Mouse (Mus musculus): ENCODE data around the gene Adra2a. TPM values are rescaled to one million over a fixed set of nuclear protein-coding genes. Genes with fewer than 3 reads are reported as not detected.

Gene Adra2a
- polyA plus RNA-seq, 1 experiment from 2014 or later = 4.1 TPM

DNA sequence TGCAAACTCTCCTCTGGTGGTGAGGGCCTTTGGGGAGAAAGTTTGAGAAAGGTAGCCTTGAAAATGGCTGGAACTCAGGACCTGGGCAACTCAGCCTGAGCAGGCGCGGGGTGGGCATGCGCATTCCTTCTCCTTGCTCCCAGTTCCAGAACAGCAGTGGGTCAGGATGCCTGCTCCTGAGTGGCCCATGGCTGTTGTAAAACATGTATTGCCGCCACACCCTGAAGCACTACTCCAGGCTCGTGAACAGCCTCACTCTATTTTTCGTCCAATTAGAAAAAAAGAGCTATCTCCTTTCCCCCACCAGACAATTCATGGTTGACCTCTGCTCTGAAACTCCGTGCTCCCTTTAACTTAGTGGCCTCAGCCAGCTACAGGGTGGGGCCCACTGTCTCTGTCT is 24.5 kb downstream of the Adra2a start:
- no peak overlapping the region for H3K9ac ChIP-seq (replicated peaks; ENCODE audit: low read length)
- H3K4me3 ChIP-seq (replicated peaks; ENCODE audit: low read depth, low read length) = no peak overlapping the region
- H3K4me1 ChIP-seq (ENCODE audit: control insufficient read depth, insufficient read depth, low read length) = no peaks in the 10 kb centered on the region
- DNase-seq (no peak), ATAC-seq (ENCODE audit: low FRiP score, low TSS enrichment) (no peak)
- no peaks in the 10 kb centered on the region for H3K27me3 ChIP-seq (ENCODE audit: control insufficient read depth, insufficient read depth, low read length)
- no peak overlapping the region for H3K4me2 ChIP-seq (ENCODE audit: low read length)
- no peak overlapping the region for H3K27ac ChIP-seq (replicated peaks; ENCODE audit: low read depth, low read length)
- no peaks in the 10 kb centered on the region for H3K36me3 ChIP-seq (ENCODE audit: control insufficient read depth, insufficient read depth, low read length)
- 89% methylated on average over 7 of the region's 7 CpGs for WGBS
- H3K9me3 ChIP-seq (ENCODE audit: control insufficient read depth, low read length) = no peaks in the 10 kb centered on the region

DNA sequence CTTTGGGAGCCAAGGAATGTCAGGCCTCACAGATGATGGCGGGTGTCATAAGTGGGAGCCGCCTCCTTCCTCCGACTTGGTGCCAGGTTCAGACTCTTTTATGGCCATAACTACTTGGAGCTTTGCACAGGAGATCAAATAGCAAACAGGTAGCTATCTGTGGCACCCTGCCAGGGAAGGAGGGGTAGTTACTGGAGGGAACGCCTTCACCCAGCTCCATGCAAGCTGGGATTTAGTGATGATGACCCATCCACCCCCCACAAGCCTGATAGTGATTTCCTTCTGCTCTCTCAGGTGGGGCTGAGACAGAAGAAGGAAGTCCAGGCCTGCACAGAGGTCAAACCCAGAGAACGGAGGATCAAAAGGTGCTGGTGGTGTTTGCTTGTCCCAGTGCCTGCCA is 26.6 kb downstream of the Adra2a start:
- 90% methylated on average over 5 of the region's 5 CpGs for WGBS
- Histone ChIP-seq H3K9ac (replicated peaks; ENCODE audit: low read length) (no peak overlapping the region), H3K4me1 (ENCODE audit: control insufficient read depth, insufficient read depth, low read length) (no peaks in the 10 kb centered on the region), H3K4me2 (ENCODE audit: low read length) (no peak overlapping the region), H3K27me3 (ENCODE audit: control insufficient read depth, insufficient read depth, low read length) (no peaks in the 10 kb centered on the region), H3K9me3 (ENCODE audit: control insufficient read depth, low read length) (no peaks in the 10 kb centered on the region), H3K4me3 (replicated peaks; ENCODE audit: low read depth, low read length) (no peak overlapping the region), H3K27ac (replicated peaks; ENCODE audit: low read depth, low read length) (no peak overlapping the region), H3K36me3 (ENCODE audit: control insufficient read depth, insufficient read depth, low read length) (no peaks in the 10 kb centered on the region)
- DNase-seq (no peak), ATAC-seq (ENCODE audit: low FRiP score, low TSS enrichment) (no peak)

DNA sequence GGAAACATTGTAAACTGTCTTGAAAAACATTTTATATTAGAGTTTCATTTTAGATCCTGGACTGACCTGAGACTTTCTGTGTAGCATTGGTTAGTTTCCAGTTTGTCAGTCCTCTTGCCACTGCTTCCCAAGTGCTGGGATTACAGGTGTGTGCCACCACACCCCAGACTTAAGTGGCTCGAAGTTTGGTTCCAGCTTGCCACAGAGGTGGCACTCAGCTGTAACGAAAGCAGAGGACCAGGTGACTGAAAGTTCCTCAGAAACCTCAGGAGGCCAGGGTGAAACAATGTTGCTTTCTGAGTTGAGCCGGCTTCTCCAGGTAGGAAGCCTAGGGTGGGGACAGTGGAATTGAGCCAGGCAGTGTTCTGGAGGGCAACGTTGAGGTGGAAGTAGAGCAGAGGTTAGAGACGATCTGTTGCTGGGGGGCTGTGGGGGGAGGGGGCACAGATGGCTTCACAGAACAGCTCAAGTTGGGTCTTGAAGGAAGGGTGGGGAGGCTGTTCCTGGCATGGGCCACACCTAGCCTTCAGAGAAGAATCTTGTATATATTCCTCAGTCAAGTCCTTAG is 28.4 kb downstream of the Adra2a start:
- no peak overlapping the region for H3K9ac ChIP-seq (replicated peaks; ENCODE audit: low read length)
- H3K4me2 ChIP-seq (ENCODE audit: low read length) = no peak overlapping the region
- H3K4me1 ChIP-seq (ENCODE audit: control insufficient read depth, insufficient read depth, low read length) = no peaks in the 10 kb centered on the region
- no peaks in the 10 kb centered on the region for H3K27me3 ChIP-seq (ENCODE audit: control insufficient read depth, insufficient read depth, low read length)
- H3K4me3 ChIP-seq (replicated peaks; ENCODE audit: low read depth, low read length) = no peak overlapping the region
- H3K9me3 ChIP-seq (ENCODE audit: control insufficient read depth, low read length) = no peaks in the 10 kb centered on the region
- no peaks in the 10 kb centered on the region for H3K36me3 ChIP-seq (ENCODE audit: control insufficient read depth, insufficient read depth, low read length)
- DNase-seq (no peak), ATAC-seq (ENCODE audit: low FRiP score, low TSS enrichment) (no peak)
- 85% methylated on average over 5 of the region's 5 CpGs for WGBS
- no peak overlapping the region for H3K27ac ChIP-seq (replicated peaks; ENCODE audit: low read depth, low read length)

DNA sequence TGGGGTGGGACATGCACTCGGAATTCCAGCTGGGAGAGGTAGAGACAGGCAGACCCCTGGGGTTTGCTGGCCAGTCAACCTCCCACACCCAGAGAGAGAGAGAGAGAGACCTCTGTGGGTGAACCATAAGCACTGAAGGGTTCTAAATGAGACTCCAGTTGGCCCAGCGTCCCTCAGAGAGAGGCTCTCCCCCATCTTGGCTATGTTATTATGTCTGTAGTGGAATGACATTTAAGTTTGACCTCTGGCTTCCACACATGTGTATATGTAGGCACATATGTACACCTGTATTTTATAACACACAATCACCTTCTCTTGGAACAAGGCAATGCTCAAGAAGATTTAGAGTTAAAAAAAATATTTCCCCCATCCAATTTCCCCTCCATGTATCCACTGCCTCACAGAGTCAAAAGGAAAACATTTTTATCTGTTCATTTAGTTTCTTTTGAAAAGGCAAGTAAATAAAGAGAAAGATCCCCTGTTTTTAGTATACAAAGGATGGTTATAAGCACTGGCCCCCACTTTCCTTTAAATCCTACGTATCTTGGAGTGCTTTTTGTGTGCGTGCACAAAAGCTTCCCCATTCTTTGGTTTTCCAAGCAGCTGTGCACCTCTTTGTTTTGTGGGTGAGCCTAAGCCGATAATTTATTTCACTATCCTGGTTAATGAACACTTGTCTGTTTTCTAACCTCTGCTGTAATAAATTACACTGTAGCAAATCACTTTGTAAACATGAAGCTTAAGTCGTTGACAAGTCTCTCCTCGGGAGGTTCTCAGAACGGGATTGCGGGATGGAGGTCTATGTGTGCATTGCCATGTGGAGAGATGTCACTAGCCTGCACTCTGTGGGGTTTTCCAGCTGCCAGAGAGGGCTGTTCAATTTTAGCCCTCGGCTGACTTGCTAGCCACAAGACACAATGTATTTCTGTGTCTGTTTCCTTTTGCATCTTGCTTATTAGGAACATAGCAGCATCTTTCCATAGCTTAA is 32.7 kb downstream of the Adra2a start:
- H3K9ac ChIP-seq (replicated peaks; ENCODE audit: low read length) = no peak overlapping the region
- peak; percentile 29 for DNase-seq
- no peaks in the 10 kb centered on the region for H3K36me3 ChIP-seq (ENCODE audit: control insufficient read depth, insufficient read depth, low read length)
- H3K4me3 ChIP-seq (replicated peaks; ENCODE audit: low read depth, low read length) = no peak overlapping the region
- no peak overlapping the region for H3K4me2 ChIP-seq (ENCODE audit: low read length)
- no peak for ATAC-seq (ENCODE audit: low FRiP score, low TSS enrichment)
- no peak overlapping the region for H3K27ac ChIP-seq (replicated peaks; ENCODE audit: low read depth, low read length)
- H3K27me3 ChIP-seq (ENCODE audit: control insufficient read depth, insufficient read depth, low read length) = no peaks in the 10 kb centered on the region
- no peaks in the 10 kb centered on the region for H3K4me1 ChIP-seq (ENCODE audit: control insufficient read depth, insufficient read depth, low read length)
- WGBS = 25% methylated on average over 10 of the region's 10 CpGs
- H3K9me3 ChIP-seq (ENCODE audit: control insufficient read depth, low read length) = no peaks in the 10 kb centered on the region

DNA sequence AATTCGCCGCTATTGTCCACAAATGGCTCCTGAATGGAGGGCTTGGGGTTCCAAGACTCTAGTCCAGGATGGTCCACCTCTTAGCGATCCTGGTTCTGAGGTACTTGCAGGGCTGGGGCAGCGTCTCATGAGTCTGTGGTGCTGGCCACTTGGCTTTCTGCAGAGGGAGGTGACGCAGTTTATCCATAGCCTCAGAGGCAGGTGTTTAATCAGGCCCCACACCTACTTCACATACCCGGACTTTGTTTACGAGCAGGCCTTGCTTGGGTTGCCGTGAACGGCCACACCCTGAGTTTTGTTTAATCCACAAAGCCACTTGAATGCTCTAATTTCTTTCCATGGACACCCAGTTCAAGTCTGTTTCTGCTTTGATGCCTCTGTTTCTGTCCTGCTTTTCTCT is 37.4 kb downstream of the Adra2a start:
- Histone ChIP-seq H3K9me3 (ENCODE audit: control insufficient read depth, low read length) (no peaks in the 10 kb centered on the region), H3K27ac (replicated peaks; ENCODE audit: low read depth, low read length) (no peak overlapping the region), H3K27me3 (ENCODE audit: control insufficient read depth, insufficient read depth, low read length) (no peaks in the 10 kb centered on the region), H3K4me2 (ENCODE audit: low read length) (no peak overlapping the region), H3K9ac (replicated peaks; ENCODE audit: low read length) (no peak overlapping the region), H3K36me3 (ENCODE audit: control insufficient read depth, insufficient read depth, low read length) (no peaks in the 10 kb centered on the region), H3K4me3 (replicated peaks; ENCODE audit: low read depth, low read length) (no peak overlapping the region), H3K4me1 (ENCODE audit: control insufficient read depth, insufficient read depth, low read length) (no peaks in the 10 kb centered on the region)
- 91% methylated on average over 9 of the region's 9 CpGs for WGBS
- ATAC-seq (ENCODE audit: low FRiP score, low TSS enrichment) (no peak), DNase-seq (no peak)

DNA sequence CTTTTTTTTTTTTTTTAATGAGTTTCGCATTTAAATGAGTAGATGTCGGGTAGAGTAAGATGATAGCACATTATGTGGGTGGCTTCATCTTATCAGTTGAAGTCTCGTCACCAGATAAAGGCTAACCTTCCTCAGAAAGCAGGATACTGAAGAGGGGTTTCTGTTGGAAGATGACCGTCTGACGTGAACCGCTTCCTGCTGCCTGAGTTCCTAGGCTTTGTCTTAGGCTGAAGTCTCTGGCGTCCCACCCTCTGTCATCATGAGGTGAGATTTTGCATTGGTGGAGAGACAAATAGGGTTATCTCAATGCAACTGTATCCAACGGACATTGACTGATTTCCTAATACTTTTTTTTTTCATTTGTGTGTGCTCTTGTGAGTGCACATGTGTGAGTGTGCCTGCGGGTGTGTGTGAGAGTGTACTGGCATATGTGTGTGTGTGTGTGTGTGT is 37.8 kb downstream of the Adra2a start:
- Histone ChIP-seq H3K4me3 (replicated peaks; ENCODE audit: low read depth, low read length) (no peak overlapping the region), H3K4me1 (ENCODE audit: control insufficient read depth, insufficient read depth, low read length) (no peaks in the 10 kb centered on the region), H3K27me3 (ENCODE audit: control insufficient read depth, insufficient read depth, low read length) (no peaks in the 10 kb centered on the region), H3K36me3 (ENCODE audit: control insufficient read depth, insufficient read depth, low read length) (no peaks in the 10 kb centered on the region), H3K9ac (replicated peaks; ENCODE audit: low read length) (no peak overlapping the region), H3K27ac (replicated peaks; ENCODE audit: low read depth, low read length) (no peak overlapping the region), H3K4me2 (ENCODE audit: low read length) (no peak overlapping the region), H3K9me3 (ENCODE audit: control insufficient read depth, low read length) (no peaks in the 10 kb centered on the region)
- no peak for ATAC-seq (ENCODE audit: low FRiP score, low TSS enrichment)
- DNase-seq = no peak
- 90% methylated on average over 9 of the region's 9 CpGs for WGBS

DNA sequence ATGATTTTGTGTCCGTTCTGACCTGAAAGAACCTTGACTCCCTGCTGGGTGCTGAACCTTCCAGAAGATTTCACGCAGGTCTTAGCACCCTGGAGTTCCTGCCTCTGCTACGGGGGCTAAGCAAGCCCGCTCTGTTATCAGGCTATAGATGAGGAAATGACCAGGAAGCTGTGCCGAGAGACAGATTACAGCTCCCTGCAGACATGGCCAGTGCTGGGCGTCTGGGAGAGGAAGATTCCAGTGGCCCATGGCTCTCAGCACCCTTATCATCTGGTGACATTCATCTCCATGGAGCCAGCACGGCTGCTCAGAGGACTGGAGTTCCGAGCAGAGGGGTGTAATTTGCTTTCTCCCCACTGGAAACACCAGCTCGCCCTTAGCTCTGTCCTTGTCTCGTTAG is 43.4 kb downstream of the Adra2a start:
- Histone ChIP-seq H3K4me2 (ENCODE audit: low read length) (no peak overlapping the region), H3K9ac (replicated peaks; ENCODE audit: low read length) (no peak overlapping the region), H3K27me3 (ENCODE audit: control insufficient read depth, insufficient read depth, low read length) (no peaks in the 10 kb centered on the region), H3K36me3 (ENCODE audit: control insufficient read depth, insufficient read depth, low read length) (no peaks in the 10 kb centered on the region), H3K4me1 (ENCODE audit: control insufficient read depth, insufficient read depth, low read length) (no peaks in the 10 kb centered on the region), H3K27ac (replicated peaks; ENCODE audit: low read depth, low read length) (no peak overlapping the region), H3K4me3 (replicated peaks; ENCODE audit: low read depth, low read length) (no peak overlapping the region), H3K9me3 (ENCODE audit: control insufficient read depth, low read length) (no peaks in the 10 kb centered on the region)
- WGBS = 83% methylated on average over 10 of the region's 10 CpGs
- DNase-seq (no peak), ATAC-seq (ENCODE audit: low FRiP score, low TSS enrichment) (no peak)

DNA sequence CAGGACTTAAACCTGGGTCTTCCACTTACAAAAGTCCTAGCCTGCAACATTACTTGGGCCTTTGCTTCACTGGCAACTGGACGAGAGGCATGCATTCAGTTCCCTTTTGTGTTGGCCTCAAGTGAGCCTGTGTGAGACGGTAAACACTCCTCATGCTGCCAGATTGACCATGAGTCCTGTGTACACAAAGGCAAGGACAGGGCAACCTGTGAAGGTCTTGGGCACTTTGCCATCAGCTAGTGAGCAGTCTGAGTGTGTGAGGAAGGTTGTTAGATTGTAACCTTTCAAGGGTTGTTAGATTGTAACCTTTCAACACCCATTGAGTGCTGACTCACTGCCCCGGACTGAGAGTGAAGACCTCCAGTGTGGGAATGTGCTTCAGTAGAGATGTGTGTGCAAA is 49.6 kb downstream of the Adra2a start:
- no peak overlapping the region for H3K4me2 ChIP-seq (ENCODE audit: low read length)
- no peak overlapping the region for H3K9ac ChIP-seq (replicated peaks; ENCODE audit: low read length)
- no peak overlapping the region for H3K27ac ChIP-seq (replicated peaks; ENCODE audit: low read depth, low read length)
- H3K9me3 ChIP-seq (ENCODE audit: control insufficient read depth, low read length) = no peaks in the 10 kb centered on the region
- ATAC-seq (ENCODE audit: low FRiP score, low TSS enrichment) = no peak
- no peak overlapping the region for H3K4me3 ChIP-seq (replicated peaks; ENCODE audit: low read depth, low read length)
- 0 out of 2 replicates have a peak, but pooled peaks cover 6% of the 10 kb centered on the region for H3K4me1 ChIP-seq (ENCODE audit: control insufficient read depth, insufficient read depth, low read length)
- 92% methylated on average over 3 of the region's 3 CpGs for WGBS
- H3K27me3 ChIP-seq (ENCODE audit: control insufficient read depth, insufficient read depth, low read length) = no peaks in the 10 kb centered on the region
- H3K36me3 ChIP-seq (ENCODE audit: control insufficient read depth, insufficient read depth, low read length) = no peaks in the 10 kb centered on the region
- DNase-seq = no peak

DNA sequence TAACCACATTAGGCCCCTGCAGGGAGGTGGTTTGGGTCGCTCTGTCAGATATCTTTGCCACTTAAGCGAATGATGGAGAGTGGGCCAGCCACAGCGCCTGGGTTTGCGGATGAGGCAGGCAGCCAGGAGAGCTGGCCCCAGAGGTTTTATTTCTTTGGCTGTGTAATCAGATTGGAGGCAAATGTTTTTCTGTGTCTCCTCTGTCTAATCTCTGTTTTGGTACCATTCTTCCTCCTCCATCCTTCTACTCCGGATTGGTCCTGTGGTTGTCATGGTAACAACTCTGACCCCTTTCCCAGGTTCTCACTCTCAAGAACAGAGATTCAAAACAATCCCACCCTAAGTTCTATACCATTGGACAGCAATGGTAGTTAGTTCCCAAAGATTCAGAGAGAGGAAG is 51.8 kb downstream of the Adra2a start:
- Histone ChIP-seq H3K9me3 (ENCODE audit: control insufficient read depth, low read length) (no peaks in the 10 kb centered on the region), H3K27me3 (ENCODE audit: control insufficient read depth, insufficient read depth, low read length) (no peaks in the 10 kb centered on the region), H3K4me3 (replicated peaks; ENCODE audit: low read depth, low read length) (no peak overlapping the region), H3K4me1 (ENCODE audit: control insufficient read depth, insufficient read depth, low read length) (0 out of 2 replicates have a peak, but pooled peaks cover 6% of the 10 kb centered on the region), H3K9ac (replicated peaks; ENCODE audit: low read length) (no peak overlapping the region), H3K4me2 (ENCODE audit: low read length) (no peak overlapping the region), H3K36me3 (ENCODE audit: control insufficient read depth, insufficient read depth, low read length) (no peaks in the 10 kb centered on the region), H3K27ac (replicated peaks; ENCODE audit: low read depth, low read length) (no peak overlapping the region)
- peak; percentile 51 for DNase-seq
- no peak for ATAC-seq (ENCODE audit: low FRiP score, low TSS enrichment)
- WGBS = 43% methylated on average over 5 of the region's 5 CpGs

Measured in midbrain, embryonic 14.5 days (tissue).